Mouse (Mus musculus) left cerebral cortex, adult 8-10 months (tissue): ENCODE data around the gene Olfr1339. TPM values are rescaled to one million over a fixed set of nuclear protein-coding genes. Genes with fewer than 3 reads are reported as not detected.

Experiments used
- DNase-seq, 2 experiments: peaks; one replicate each; pipeline ENCODE4 v3.0.0; 2022; ENCODE audit warnings: low spot score in 2 of 2
- total RNA-seq, 4 experiments: library from RNA; stranded (reverse); gene quantifications; 2 replicates each; pipeline ENCODE4 v1.2.4; 2022

Gene Olfr1339
- not detected for total RNA-seq

DNA sequence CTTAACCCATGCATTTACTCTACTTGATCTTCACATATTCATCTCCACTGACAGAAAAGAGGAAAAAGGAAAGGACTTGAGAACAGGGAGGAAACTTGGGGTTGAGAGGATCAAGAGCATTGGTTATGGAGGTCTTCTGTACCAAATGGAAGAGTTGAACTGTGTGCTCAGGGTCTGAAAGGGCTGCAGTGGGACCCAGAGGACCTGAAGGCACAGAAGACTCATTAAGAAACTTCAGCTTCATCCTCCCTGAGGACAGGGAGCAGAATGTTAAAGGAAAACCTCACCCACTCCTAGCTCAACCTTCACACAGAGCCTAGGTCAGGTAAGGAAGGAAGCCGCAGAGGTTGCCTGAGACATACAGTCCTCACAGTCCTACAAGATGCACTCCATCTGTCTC lies at the start of gene Olfr1339:
Olfr1339 (plus strand) TSS at position 301 of the 400 bp plus-strand sequence.
- no peak for DNase-seq

- no peak for DNase-seq
Measured at GRCm38 (mm10) chr4:118687086-118687485, 44.9 kb upstream of the Olfr1339 start.

DNA sequence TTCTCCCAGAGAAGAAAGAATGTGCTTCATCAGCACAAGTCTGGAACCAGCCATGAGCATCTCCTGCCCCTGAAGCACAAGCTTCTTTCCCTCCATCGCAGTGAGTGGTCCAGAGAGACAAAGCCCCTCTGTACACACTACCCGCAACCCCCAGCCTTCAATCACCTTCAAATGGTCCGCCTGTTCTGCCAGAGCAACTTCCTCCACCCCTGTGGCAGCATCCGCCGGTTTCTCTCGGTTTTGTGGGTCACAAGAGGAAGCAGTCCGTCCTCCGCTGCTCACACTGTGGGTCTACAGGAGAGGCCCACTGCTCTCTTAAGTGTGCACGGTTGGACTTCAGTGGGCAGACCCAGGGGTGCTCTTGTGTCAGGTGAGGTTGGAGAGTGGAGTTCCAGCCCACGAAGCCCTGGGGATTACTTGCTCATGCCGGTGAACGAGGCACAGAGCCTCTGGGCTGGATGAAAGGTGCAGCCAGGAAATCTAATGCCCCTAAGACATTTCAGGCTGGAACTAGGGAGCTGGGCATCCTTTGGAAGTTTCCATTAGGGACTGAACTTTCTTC lies 39.5 kb upstream of the Olfr1339 start, which contains the start of gene Olfr1342:
Olfr1342 (minus strand) TSS at position 345 of the 562 bp plus-strand sequence.
- DNase-seq = no peak

- no peak for DNase-seq
Measured at GRCm38 (mm10) chr4:118693812-118694211, 38.2 kb upstream of the Olfr1339 start.

- no peak for DNase-seq
Measured at GRCm38 (mm10) chr4:118703223-118703622, 28.8 kb upstream of the Olfr1339 start, which contains the start of gene Olfr1341. TSS of gene Olfr1341 (plus strand) at chr4:118703523.

GRCm38 (mm10) chr4:118708086-118708485 lies 23.9 kb upstream of the Olfr1339 start:
- DNase-seq = no peak

GRCm38 (mm10) chr4:118711656-118712055 lies 20.3 kb upstream of the Olfr1339 start:
- DNase-seq = no peak

- no peak for DNase-seq
Measured at GRCm38 (mm10) chr4:118719838-118720237, 12.1 kb upstream of the Olfr1339 start, which contains the start of gene Olfr1340. TSS of gene Olfr1340 (plus strand) at chr4:118720138.

DNA sequence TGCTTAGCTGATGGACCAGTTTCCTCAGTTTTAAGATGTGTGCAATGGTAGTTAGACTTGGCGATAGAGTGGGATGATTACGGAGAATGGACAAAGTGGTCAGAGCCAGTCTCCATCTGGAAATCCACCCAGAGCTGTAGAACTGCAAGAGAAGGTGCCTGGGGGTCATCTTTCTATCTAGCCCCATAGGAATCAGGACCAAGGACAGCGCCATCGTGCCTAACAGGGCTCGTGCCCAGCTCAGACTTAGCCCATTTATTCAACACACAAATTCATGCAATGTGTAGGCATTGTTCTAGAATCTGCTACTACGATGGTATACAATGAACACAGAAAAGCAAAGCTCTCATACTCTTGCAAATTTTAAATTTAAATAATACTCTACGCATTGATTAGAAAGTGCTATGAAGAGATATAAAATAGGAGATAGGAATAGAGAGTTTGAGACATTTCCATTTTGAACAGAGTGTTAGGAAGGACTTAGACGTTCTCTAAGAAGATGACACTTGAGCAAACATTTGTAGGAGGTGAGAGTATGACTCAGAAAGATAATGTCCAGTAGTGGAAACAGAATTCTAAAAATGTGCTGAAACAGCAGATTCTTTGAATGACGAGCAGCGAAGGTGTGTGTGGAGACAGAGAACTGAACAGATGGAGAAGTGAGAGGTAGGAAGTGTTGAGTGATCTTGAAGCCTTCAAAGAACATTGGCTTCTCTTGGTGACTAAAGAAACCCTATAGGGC lies 10.1 kb upstream of the Olfr1339 start:
- DNase-seq = no peak

GRCm38 (mm10) chr4:118739574-118739973 lies 7.6 kb downstream of the Olfr1339 start:
- no peak for DNase-seq

- DNase-seq = no peak
Measured at GRCm38 (mm10) chr4:118740988-118741698, 9.2 kb downstream of the Olfr1339 start.

DNA sequence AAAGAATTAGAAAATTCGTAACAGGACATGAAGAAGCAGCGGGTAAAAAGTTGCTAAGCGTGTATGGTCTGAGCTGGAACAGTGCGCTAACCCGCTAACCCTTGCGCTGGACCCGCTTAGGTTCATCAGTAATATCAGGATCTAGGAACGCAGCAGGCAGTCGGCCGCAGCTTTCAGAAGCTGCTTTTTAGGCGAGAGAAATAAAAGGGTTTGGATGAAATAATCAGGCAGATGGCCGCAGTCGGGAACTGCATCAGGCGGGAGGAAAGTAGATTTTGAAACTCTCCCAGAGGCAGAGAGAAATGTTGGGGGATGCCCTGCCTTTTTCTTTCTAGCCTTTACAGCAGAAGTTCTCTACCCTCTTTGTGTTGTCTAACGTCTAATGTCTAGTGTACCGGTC lies 9.9 kb downstream of the Olfr1339 start:
- no peak for DNase-seq

DNA sequence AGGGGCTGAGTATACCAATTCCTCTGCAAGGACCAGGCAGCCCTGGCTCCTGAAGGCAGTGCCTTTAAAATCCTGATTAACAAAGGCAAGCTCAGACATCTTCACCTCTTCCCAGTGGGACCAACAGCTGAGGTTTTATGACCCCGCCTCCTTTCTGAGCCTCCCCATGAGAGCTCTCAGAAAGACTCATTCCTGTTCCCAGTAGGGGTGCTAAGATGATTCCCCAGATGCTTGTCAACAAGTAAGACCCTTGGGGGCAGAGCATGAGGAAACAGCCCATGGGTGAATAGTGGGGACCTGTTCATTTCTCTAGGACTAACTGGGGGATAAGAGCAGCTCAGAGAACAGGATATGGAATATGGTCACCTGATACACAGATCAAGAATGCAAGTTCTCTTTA lies 26.7 kb downstream of the Olfr1339 start, which contains the start of gene Olfr1338:
Olfr1338 (minus strand) TSS at position 101 of the 400 bp plus-strand sequence.
- DNase-seq = no peak

GRCm38 (mm10) chr4:118782486-118782885 lies 50.5 kb downstream of the Olfr1339 start, which contains the start of gene Olfr1337:
TSS of gene Olfr1337 (minus strand) at chr4:118782586.
- no peak for DNase-seq

Other genes starting within 250 kb of the Olfr1339 start
- gene Tie1, start 242.1 kb upstream of the Olfr1339 start, total RNA-seq = 1 to 10 TPM; 6.6 to 9.4 (median 8.3) TPM
- not detected for gene 2610528J11Rik, start 205.2 kb upstream of the Olfr1339 start, total RNA-seq
- 10 to 100 TPM; 10.0 to 14.0 (median 11.1) TPM for gene Tmem125, start 188.1 kb upstream of the Olfr1339 start, total RNA-seq
- gene Cfap57, start 111.4 kb upstream of the Olfr1339 start, total RNA-seq = 1 to 10 TPM in 1 of 4 experiments, under 1 TPM in 3; 0.65 to 1.1 (median 0.88) TPM
- 10 to 100 TPM; 48.2 to 60.8 (median 56.0) TPM for gene Ebna1bp2, start 111.4 kb upstream of the Olfr1339 start, total RNA-seq
- not detected for gene Olfr62, start 73.2 kb upstream of the Olfr1339 start, total RNA-seq
- gene Olfr1342, start 39.4 kb upstream of the Olfr1339 start, total RNA-seq = not detected
- not detected for gene Olfr1341, start 28.7 kb upstream of the Olfr1339 start, total RNA-seq
- not detected for gene Olfr1340, start 12.0 kb upstream of the Olfr1339 start, total RNA-seq
- not detected for gene Olfr1338, start 26.6 kb downstream of the Olfr1339 start, total RNA-seq
- not detected for gene Olfr1337, start 50.4 kb downstream of the Olfr1339 start, total RNA-seq
- gene Olfr1335, start 77.8 kb downstream of the Olfr1339 start, total RNA-seq = not detected
- not detected for gene Olfr1333, start 104.1 kb downstream of the Olfr1339 start, total RNA-seq
- gene Olfr1331, start 132.5 kb downstream of the Olfr1339 start, total RNA-seq = not detected
- gene Olfr1330, start 156.4 kb downstream of the Olfr1339 start, total RNA-seq = not detected
- not detected for gene Olfr1329, start 185.3 kb downstream of the Olfr1339 start, total RNA-seq
- gene Olfr1328, start 206.4 kb downstream of the Olfr1339 start, total RNA-seq = not detected
- gene Lao1, start 229.4 kb downstream of the Olfr1339 start, total RNA-seq = under 1 TPM in 2 of 4 experiments, not detected in 2; 0.37 to 0.42 TPM